Mouse (Mus musculus) cerebellum, postnatal 25 days (tissue): ENCODE data around the gene Rgl2.

ENCODE experiments used
- DNase-seq, 2 experiments: peaks; one replicate each; pipeline ENCODE4 v3.0.0; 2021; ENCODE audit warnings: mixed read lengths in 2 of 2

Gene Rgl2

DNA sequence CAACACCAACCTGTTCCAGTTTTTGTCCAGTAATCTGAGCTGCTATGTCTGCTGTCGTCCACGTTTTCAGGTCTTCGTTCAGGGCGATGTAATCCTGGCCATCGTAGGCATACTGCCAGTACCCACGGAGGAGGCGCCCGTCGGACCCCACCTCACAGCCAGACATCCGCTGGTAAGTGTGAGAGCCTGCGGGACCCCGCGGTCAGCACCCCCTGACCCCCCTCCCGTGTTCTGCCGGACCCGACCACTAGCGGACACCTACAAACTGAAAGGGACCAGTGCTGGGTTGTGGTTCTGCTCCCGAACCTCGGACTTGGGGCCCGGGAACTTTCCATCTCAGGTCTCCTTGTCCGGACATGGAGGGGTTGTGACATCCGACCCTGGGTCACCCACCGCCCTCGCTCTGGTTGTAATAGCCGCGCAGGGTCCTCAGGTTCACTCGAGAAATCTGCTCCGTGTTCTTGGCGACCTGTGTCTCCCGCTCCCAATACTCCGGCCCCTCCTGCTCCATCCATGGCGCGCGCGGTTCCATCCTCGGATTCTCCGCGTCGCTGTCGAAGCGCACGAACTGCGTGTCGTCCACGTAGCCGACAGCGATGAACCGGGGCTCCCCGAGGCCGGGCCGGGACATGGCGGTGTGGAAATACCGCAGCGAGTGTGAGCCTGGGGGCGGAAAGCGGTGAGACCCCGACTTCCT lies 48.7 kb downstream of the Rgl2 start:
- DNase-seq = peak in 1 of 2 experiments; percentile 35

DNA sequence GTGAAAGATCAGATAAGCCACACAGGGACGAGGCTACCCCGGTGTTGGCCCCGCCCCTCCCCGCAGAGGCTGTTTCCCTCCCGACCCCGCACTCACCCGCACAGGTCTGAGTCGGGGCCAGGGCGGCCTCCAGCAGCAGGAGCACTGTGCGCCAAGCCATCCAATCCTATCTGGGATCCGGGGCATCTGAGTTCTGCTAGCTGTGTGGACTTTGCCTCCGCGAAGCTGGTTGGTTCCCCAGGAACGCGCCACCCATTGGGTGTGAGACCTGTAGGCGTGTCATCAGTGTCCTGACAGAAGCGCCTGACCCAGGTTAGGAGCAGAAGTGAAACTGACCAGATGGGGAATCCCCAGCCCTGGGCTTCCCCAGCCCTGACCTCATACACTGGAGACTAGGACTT lies 49.3 kb downstream of the Rgl2 start:
- DNase-seq = peak; percentile 77 to 82

GRCm38 (mm10) chr17:33979512-33980050 lies 50.2 kb downstream of the Rgl2 start:
- no peak for DNase-seq

- DNase-seq = no peak
These were observed 51.1 kb downstream of the Rgl2 start for GRCm38 (mm10) chr17:33980181-33981035.

DNA sequence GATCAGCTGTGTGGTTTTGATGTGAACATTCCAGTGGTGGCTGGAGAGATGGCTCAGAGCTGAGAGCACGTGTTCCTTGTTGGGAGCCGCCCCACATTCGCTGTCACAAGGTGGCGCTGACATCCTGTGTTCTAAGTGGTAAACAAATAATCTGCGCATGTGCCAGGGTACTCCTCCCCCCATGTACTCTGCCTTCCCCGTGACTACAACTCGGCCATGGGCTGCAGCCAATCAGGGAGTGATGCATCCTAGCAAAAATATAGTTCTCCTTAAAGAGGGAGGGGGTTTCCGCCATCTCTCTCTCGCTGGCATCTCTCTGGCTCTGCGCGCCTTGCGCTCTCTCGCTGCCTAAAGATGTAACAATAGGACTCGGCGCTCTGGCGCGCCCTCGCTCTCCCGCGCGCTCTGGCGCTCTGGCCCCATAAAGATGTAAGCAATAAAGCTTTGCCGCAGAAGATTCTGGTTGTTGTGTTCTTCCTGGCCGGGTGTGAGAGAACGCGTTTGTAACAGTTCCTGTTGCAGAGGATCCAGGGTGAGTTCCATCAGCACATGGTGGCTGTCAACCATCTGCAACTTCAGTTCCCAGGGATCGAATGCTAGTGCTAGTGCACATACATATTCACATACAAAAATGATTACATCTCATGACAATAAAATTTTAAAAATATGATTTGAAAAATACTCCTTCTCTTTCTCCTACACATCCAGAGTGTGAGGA lies 52.0 kb downstream of the Rgl2 start:
- DNase-seq = peak; percentile 86 to 90

DNA sequence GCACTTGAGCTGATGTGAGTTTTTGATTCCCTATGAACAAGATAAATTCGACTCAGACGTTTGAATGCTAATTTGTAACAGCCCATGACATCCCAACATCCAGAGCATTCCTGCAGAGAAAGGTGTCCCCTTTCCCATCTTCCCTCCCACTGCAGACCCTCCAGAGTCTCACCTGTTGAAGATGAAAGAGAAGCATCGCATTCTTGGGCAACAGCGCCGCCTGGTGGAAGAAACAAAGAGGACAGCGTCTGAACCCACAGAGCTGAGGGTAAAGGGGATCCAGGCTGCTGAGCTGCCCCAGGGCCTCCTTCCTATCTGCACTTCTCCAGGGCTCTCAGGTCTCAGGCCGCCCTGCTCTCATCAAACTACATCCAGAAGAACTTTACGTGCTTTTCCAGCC lies 52.8 kb downstream of the Rgl2 start:
- peak; percentile 77 to 86 for DNase-seq
